Mouse (Mus musculus) heart, embryonic 16.5 days (tissue): ENCODE measurements around the gene Strip1. TPM values are rescaled to one million over a fixed set of nuclear protein-coding genes. Genes with fewer than 3 reads are reported as not detected.

Source experiments
- polyA plus RNA-seq: library from polyadenylated mRNA; unstranded; fragments of >200 nt; fragmentation: Nextera tagmentation; extraction: Ambion mirVana; gene quantifications from 2 replicates; pipeline ENCODE4 v1.2.1, GENCODE M21; 2015

The Strip1 gene
- polyA plus RNA-seq, 1 experiment from 2014 or later = 32.2 TPM

Other genes with a start within 250 kb of the Strip1 start
- 0.08 TPM in 1 of 2 replicates, not detected in the other for gene Kcnc4, start 172.1 kb downstream of the Strip1 start, polyA plus RNA-seq
- 4.6 and 5.7 TPM in 2 replicates for gene Slc6a17, start 113.7 kb downstream of the Strip1 start, polyA plus RNA-seq
- gene Ubl4b, start 76.6 kb downstream of the Strip1 start, polyA plus RNA-seq = 0.11 TPM in 1 of 2 replicates, not detected in the other
- 0.10 and 0.26 TPM in 2 replicates for gene Alx3, start 36.7 kb downstream of the Strip1 start, polyA plus RNA-seq
- not detected in 2 replicates for gene Gm10961, start 372 bp downstream of the Strip1 start, polyA plus RNA-seq
- gene Ahcyl1, start 64.9 kb upstream of the Strip1 start, polyA plus RNA-seq = 51.9 and 53.2 TPM in 2 replicates
- 8.8 and 10.2 TPM in 2 replicates for gene Csf1, start 128.8 kb upstream of the Strip1 start, polyA plus RNA-seq
- gene Eps8l3, start 245.5 kb upstream of the Strip1 start, polyA plus RNA-seq = 0.64 TPM in 1 of 2 replicates, not detected in the other